Mouse (Mus musculus): ENCODE results near the gene Cilp2.
A peak's percentile ranks its signal among the peaks of the same experiment; 100 is the strongest.

DNA sequence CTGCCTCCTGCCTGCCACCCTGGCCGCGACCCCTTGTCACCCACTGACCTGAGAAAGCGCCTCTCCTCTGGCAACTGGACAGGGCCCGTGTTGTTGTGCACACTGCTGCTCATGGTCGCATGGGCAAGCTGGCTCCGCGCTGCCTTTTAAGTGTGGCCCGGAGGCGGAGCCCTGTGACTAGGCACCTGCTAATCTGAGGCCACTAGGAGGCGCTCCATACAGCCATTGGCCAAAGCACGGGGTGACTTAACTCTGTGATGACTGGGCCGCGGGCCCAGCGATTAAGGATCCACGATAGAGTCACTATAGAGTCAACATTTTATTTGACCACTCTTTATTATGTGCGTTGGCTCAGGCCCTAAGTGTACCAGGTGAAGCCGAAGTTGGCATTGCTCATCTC lies 6.4 kb upstream of the Cilp2 start:
- TF ChIP-seq CTCF (IDR thresholded peaks at IDR 0.05; ENCODE audit: low read depth) (peak; percentile 67), EP300 (IDR thresholded peaks at IDR 0.05; ENCODE audit: low read depth) (no peak)

Data from liver, postnatal 0 days (tissue).